Mouse (Mus musculus) limb, embryonic 14.5 days (tissue): ENCODE data around the gene Lrig1. TPM values are rescaled to one million over a fixed set of nuclear protein-coding genes. Genes with fewer than 3 reads are reported as not detected.

ENCODE experiments used
- ATAC-seq: fragments of 200-750 bp; cut with Nextera tagmentation; 2 replicates; pipeline ENCODE4 v1.8.0; 2017; ENCODE audit warnings: low read depth, moderate number of reproducible peaks, moderate TSS enrichment; ENCODE audit not compliant: low FRiP score
- DNase-seq: peaks from one replicate; pipeline ENCODE4 v3.0.0-alpha.2; 2015; ENCODE audit warnings: low spot score
- H3K27ac ChIP-seq: fragments of 300-500 bp; sonication (generic); replicated peaks from 2 replicates; pipeline ENCODE4 v1.5.1; 2014; ENCODE audit warnings: low read depth, mild to moderate bottlenecking, low read length, moderate library complexity, mixed read lengths
- H3K27me3 ChIP-seq: fragments of 300-500 bp; sonication (generic); 2 replicates; pipeline ENCODE4 v1.6.1; 2014; ENCODE audit warnings: low read length, mixed read lengths; ENCODE audit not compliant: control insufficient read depth, insufficient read depth
- H3K36me3 ChIP-seq: fragments of 300-500 bp; sonication (generic); 2 replicates; pipeline ENCODE4 v1.6.1; 2014; ENCODE audit warnings: mild to moderate bottlenecking, low read length, moderate library complexity, mixed read lengths; ENCODE audit not compliant: control insufficient read depth, insufficient read depth
- H3K4me1 ChIP-seq: fragments of 300-500 bp; sonication (generic); 2 replicates; pipeline ENCODE4 v1.6.1; 2014; ENCODE audit warnings: antibody characterized with exemption, low read length, mixed read lengths; ENCODE audit not compliant: control insufficient read depth, insufficient read depth
- H3K4me2 ChIP-seq: fragments of 300-500 bp; sonication (generic); replicated peaks from 2 replicates; pipeline ENCODE4 v1.6.1; 2014; ENCODE audit warnings: low read depth, mild to moderate bottlenecking, low read length, moderate library complexity; ENCODE audit not compliant: severe bottlenecking
- H3K4me3 ChIP-seq: fragments of 300-500 bp; sonication (generic); replicated peaks from 2 replicates; pipeline ENCODE4 v1.5.1; 2014; ENCODE audit warnings: low read length
- H3K9ac ChIP-seq: fragments of 300-500 bp; sonication (generic); 2 replicates; pipeline ENCODE4 v1.6.1; 2014; ENCODE audit warnings: mild to moderate bottlenecking, low read depth, low read length, moderate library complexity; ENCODE audit not compliant: severe bottlenecking
- H3K9me3 ChIP-seq: fragments of 300-500 bp; sonication (generic); 2 replicates; pipeline ENCODE4 v1.6.1; 2016; ENCODE audit warnings: low read length; ENCODE audit not compliant: control insufficient read depth
- POLR2A ChIP-seq: fragments of 200-500 bp; IDR thresholded peaks from 2 replicates; pipeline ENCODE4 v1.8.0; 2012; ENCODE audit warnings: inconsistent platforms, mild to moderate bottlenecking, moderate library complexity, borderline replicate concordance; ENCODE audit not compliant: insufficient read depth, insufficient read length; ENCODE audit errors: extremely low read depth
- WGBS: fragments of 180-500 bp; shearing (Covaris S2); extraction: QIAGEN DNeasy Blood & Tissue Kit; methylation state at CpG from one replicate; pipeline ENCODE4 v1.1.7; 2014; 5-methylcytosine and 5-hydroxymethylcytosine counted together
- polyA plus RNA-seq, 2 experiments: library from polyadenylated mRNA; depleted of rRNA in 1 of 2; stranded (reverse) in 1 of 2; unstranded in 1 of 2; fragments of >200 nt; fragmentation: Nextera tagmentation in 1 of 2; extraction: Ambion mirVana in 1 of 2; gene quantifications; 2 replicates each; pipeline versions ENCODE4 v1.2.1 to v1.2.3; 2012 to 2014

Gene Lrig1
- polyA plus RNA-seq, 2 experiments = 35.1 to 49.4 TPM

DNA sequence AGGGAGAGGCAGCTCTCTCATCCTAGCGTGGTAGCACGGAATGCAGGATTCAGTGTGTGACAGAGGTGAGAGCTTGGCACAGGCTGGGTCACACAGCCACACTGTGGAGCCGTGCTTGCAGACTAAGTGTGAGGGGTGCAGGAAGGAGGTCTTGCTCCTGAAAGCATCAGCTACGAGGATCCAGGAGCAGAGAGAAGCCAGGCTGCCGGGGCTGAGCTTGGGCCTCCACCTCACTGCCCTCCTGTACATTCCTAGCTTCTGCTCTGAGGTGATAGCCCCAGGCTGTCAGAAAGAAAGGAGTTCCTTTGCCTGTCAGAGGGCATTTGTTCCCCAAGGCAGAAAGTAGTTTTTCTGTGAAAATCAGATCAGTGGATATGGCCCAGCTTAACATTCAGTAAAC is 104.8 kb downstream of the Lrig1 start:
- Histone ChIP-seq H3K27me3 (no peaks in the 10 kb centered on the region), H3K9ac (no peak overlapping the region), H3K9me3 (no peaks in the 10 kb centered on the region), H3K36me3 (0 out of 2 replicates have a peak, but pooled peaks cover 7% of the 10 kb centered on the region), H3K4me3 (no peak overlapping the region), H3K27ac (peak overlapping the region; percentile 19; the same call in 1 of the 2 replicates), H3K4me1 (peaks cover 46% of the 10 kb centered on the region), H3K4me2 (no peak overlapping the region)
- 57% methylated on average over 5 of the region's 5 CpGs for WGBS
- DNase-seq (no peak), ATAC-seq (no peak)
- TF ChIP-seq POLR2A = no peak

DNA sequence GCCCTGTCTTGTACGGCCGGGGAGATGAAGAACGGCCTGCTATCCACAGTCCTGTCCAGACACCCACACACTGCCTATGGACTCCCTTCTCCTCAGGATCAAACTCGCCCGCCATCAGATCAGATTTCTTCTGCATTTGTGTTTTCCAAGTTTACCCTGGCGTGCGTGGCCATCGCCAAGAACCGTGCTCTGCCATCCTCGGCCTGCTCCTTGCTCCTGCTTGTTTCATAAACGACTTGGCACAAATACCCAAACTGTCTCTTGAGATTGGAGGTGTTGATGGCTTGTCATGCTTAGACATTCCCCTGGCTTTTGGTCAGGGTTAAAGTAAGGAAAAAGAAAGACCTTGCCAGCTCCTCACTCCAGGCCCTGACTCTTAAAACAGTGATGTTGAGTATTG is 105.2 kb downstream of the Lrig1 start:
- DNase-seq (no peak), ATAC-seq (no peak)
- TF ChIP-seq POLR2A = no peak
- Histone ChIP-seq H3K27me3 (no peaks in the 10 kb centered on the region), H3K9ac (no peak overlapping the region), H3K4me2 (no peak overlapping the region), H3K27ac (peak overlapping the region; percentile 19; the same call in 1 of the 2 replicates), H3K9me3 (no peaks in the 10 kb centered on the region), H3K4me1 (peaks cover 46% of the 10 kb centered on the region), H3K36me3 (0 out of 2 replicates have a peak, but pooled peaks cover 7% of the 10 kb centered on the region), H3K4me3 (no peak overlapping the region)
- 84% methylated on average over 11 of the region's 11 CpGs for whole genome bisulfite sequencing

DNA sequence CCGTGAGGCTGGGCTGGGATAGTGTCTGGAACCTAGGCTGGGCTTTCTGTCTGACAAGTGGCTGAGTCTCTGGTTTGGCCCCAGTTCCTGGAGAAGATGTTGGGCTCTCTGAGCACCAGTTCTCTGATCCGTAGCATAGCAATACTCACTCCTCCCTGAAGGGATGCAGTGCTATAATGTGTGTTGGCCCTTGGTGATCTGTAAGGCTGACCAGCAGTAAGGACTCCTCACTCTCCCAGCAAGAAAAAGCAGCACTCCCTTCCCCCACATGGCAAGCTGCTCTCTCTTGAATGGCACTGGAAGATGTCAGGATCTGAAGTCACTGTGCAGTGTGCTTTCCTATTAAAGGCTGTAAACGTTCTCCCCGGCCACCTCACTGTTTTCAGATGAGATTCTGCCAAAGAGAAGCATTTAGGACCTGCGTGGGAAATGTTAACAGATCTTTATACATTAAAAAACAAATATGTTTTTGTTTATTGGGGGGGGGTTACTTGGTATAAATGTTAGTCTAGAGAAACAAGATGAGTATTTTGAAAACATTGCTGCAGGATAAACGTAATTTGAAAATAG is 105.8 kb downstream of the Lrig1 start:
- 0 out of 2 replicates have a peak, but pooled peaks cover 4% of the 10 kb centered on the region for H3K36me3 ChIP-seq
- H3K9ac ChIP-seq = no peak overlapping the region
- no peak overlapping the region for H3K4me2 ChIP-seq
- H3K27me3 ChIP-seq = no peaks in the 10 kb centered on the region
- DNase-seq (no peak), ATAC-seq (no peak)
- H3K27ac ChIP-seq = no peak overlapping the region
- H3K4me3 ChIP-seq = no peak overlapping the region
- 68% methylated on average over 6 of the region's 6 CpGs for WGBS
- no peak for TF ChIP-seq POLR2A
- H3K9me3 ChIP-seq = no peaks in the 10 kb centered on the region
- H3K4me1 ChIP-seq = peaks cover 46% of the 10 kb centered on the region

DNA sequence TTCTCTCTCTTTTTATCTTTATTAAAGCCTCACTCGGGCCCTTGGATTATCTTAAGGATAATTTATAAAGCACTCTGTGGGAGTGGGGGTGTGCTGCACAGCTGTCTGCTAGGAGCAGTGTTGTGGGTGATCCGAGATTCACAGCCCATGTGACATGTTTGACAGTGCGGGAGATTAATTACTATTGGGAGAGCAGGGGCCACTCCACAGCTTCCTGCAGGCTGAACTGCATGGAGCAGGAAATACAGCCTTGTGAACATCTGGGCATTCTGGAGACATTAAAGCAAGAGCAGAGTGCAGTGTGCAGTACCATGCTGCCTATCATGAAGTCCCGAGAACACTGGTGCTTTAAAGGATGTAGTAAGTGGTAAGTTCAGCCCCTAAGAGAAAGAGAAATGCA is 107.2 kb downstream of the Lrig1 start:
- H3K4me1 ChIP-seq = peaks cover 46% of the 10 kb centered on the region
- H3K4me2 ChIP-seq = peak overlapping the region; percentile 29

DNA sequence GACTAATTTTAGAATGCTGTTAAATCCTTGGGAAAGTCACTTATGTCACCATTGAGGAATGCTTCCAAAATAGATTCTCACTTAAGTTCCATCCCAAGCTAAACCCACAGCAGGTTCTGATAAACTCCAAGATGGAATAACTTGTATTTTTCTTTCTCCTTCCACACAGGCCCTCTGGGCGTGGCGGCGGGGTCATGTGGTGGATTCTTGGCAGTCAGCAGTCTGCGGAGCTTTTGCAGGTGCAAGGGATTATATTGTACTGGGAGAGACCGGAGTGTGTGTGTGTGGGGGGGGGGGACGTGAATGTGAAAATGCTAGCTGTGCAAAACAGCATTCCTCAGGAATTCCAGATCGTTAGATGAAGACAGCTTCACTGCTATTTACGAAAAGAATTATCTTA is 107.7 kb downstream of the Lrig1 start:
- peaks cover 46% of the 10 kb centered on the region for H3K4me1 ChIP-seq
- DNase-seq (peak; percentile 90), ATAC-seq (peak; percentile 88)
- no peaks in the 10 kb centered on the region for H3K9me3 ChIP-seq
- no peaks in the 10 kb centered on the region for H3K36me3 ChIP-seq
- WGBS = 5% methylated on average over 8 of the region's 8 CpGs
- H3K4me2 ChIP-seq = no peak overlapping the region; the same call in 1 of the 2 replicates
- no peak overlapping the region for H3K4me3 ChIP-seq
- TF ChIP-seq POLR2A = no peak
- H3K27ac ChIP-seq = peak overlapping the region; percentile 43; the same call in 1 of the 2 replicates
- no peaks in the 10 kb centered on the region for H3K27me3 ChIP-seq
- H3K9ac ChIP-seq = no peak overlapping the region

More for the DNA sequence above, 107.2 kb downstream of the Lrig1 start:
- Histone ChIP-seq H3K4me3 (no peak overlapping the region), H3K9ac (no peak overlapping the region), H3K27me3 (no peaks in the 10 kb centered on the region), H3K36me3 (no peaks in the 10 kb centered on the region), H3K9me3 (no peaks in the 10 kb centered on the region), H3K27ac (peak overlapping the region; percentile 43; the same call in 1 of the 2 replicates)
- TF ChIP-seq POLR2A = no peak
- WGBS = 8% methylated on average over 4 of the region's 4 CpGs
- ATAC-seq = peak; percentile 80
- DNase-seq = peak; percentile 57
